Comparison of ENCODE assay signal across 9 mouse cellular contexts in the genomic region with DNA sequence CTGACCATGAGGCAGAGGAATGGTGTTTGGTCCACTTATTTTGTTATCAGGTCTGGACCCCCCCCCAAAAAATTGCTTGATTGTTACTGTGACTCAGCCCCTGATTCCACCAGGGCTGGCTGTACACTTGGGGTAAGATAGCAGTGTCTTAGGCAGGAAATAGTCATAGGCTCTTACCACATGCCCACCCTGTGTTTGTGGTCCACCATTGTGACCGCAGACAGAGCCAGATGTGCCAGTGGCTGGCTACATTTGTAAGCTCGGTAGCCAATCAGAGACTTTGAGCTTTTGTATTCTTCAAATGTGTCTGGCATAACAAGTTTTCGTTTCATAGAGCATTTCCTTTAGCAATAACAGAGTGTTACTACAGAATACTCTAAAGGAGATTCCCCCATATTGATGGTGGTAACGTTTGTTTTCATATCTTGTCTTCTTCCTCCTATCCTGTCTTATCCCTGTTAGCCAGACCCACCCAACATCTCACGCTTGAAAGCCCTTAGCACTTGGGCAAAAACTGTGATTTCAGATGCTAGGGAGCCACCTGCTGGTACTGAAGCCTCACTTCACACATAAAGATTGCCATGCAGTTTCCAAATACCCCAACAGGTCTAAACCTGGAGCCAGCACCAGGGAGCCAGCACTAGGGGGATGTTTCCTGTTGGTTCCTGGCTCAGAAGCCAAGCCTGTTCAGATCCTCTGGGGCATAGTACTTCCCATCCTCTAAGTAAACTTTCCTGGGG. TPM values are rescaled to one million over a fixed set of nuclear protein-coding genes. Genes with fewer than 3 reads are reported as not detected.
DNase-seq lines count a peak whose midpoint lies in the region; ATAC-seq and TF ChIP-seq lines count a peak whose summit lies in the region.
"Had no signal": no experiment of that assay in that cellular context is flagged by ENCODE, and none has a peak within 500 bp of the region (broad histone marks: within the 10 kb centered on the region; RNA-seq: fewer than 3 reads in every experiment).

No protein-coding gene starts in this region.

- no peak overlapping the region for H3K9ac ChIP-seq in MEL (ENCODE audit: control insufficient read depth, low read depth, low read length, poor library complexity, severe bottlenecking)
- H3K9ac ChIP-seq in lung, postnatal 0 days (replicated peaks; ENCODE audit: low read depth), result no peak overlapping the region
- H3K9ac ChIP-seq: liver, embryonic 15.5 days had no signal

- H3K4me1 ChIP-seq in MEL (ENCODE audit: control insufficient read depth in 1 of 2, insufficient read depth in 2 of 2, low read length in 2 of 2), result no peaks in the 10 kb centered on the region
- no peaks in the 10 kb centered on the region for H3K4me1 ChIP-seq in lung, postnatal 0 days (ENCODE audit: insufficient read depth, low read depth, low read length)
- H3K4me1 ChIP-seq: liver, embryonic 15.5 days had no signal

- WGBS in lung, postnatal 0 days, result 39% methylated on average over 5 of the region's 5 CpGs

- no peak for TF ChIP-seq POLR2A in MEL (IDR thresholded peaks at IDR 0.05; ENCODE audit: control insufficient read depth in 1 of 2, insufficient read depth in 1 of 2, low read depth in 1 of 2, low read length in 2 of 2, poor library complexity in 1 of 2)

- no peaks in the 10 kb centered on the region for H3K36me3 ChIP-seq in MEL (ENCODE audit: control insufficient read depth in 1 of 2, insufficient read depth in 2 of 2, low read length in 2 of 2)
- H3K36me3 ChIP-seq in lung, postnatal 0 days (ENCODE audit: insufficient read depth, low read length), result no peaks in the 10 kb centered on the region
- H3K36me3 ChIP-seq: liver, embryonic 15.5 days had no signal

- H3K4me2 ChIP-seq in lung, postnatal 0 days (replicated peaks; ENCODE audit: low read depth, low read length), result no peak overlapping the region
- H3K4me2 ChIP-seq: liver, embryonic 15.5 days had no signal

- peak; percentile 13 for TF ChIP-seq RAD21 in MEL (IDR thresholded peaks at IDR 0.05; ENCODE audit: low read depth, low read length)

- H3K27me3 ChIP-seq in MEL (ENCODE audit: control insufficient read depth in 1 of 2, insufficient read depth in 2 of 2, low read length in 2 of 2), result no peaks in the 10 kb centered on the region
- H3K27me3 ChIP-seq in lung, postnatal 0 days (replicated peaks; ENCODE audit: insufficient read depth, low read length), result no peaks in the 10 kb centered on the region
- H3K27me3 ChIP-seq: liver, embryonic 15.5 days had no signal

- intact Hi-C loops in heart, postnatal 14 days (cut with DNase I), result loop anchor here (1.0 to 5.0 kb wide), 3 partner anchors 30 to 337 kb away; no protein-coding TSS in a partner anchor

- peak; percentile 67 for ATAC-seq in lung, postnatal 0 days

- H3K27ac ChIP-seq in MEL (ENCODE audit: control insufficient read depth, low read depth, low read length), result no peak overlapping the region
- H3K27ac ChIP-seq in lung, postnatal 0 days (ENCODE audit: low read length), result no peak overlapping the region
- H3K27ac ChIP-seq: liver, embryonic 15.5 days had no signal

- peak in 1 of 3 experiments; percentile 20; a peak in 2 of 6 replicates for TF ChIP-seq CTCF in MEL (IDR thresholded peaks at IDR 0.05 in 2 of 3, conservative IDR thresholded peaks at IDR 0.05 in 1 of 3; ENCODE audit: control insufficient read depth in 1 of 3, insufficient read depth in 1 of 3, low read depth in 2 of 3, low read length in 3 of 3, poor library complexity in 1 of 3, severe bottlenecking in 1 of 3)
- TF ChIP-seq CTCF in lung, postnatal 0 days (IDR thresholded peaks at IDR 0.05), result peak; percentile 93

- no peak overlapping the region for H3K4me3 ChIP-seq in MEL (ENCODE audit: control insufficient read depth in 1 of 2, insufficient read depth in 1 of 2, low read depth in 2 of 2, low read length in 2 of 2)
- no peak overlapping the region for H3K4me3 ChIP-seq in lung, postnatal 0 days (ENCODE audit: low read depth, low read length)
- H3K4me3 ChIP-seq: liver, embryonic 15.5 days had no signal

- no peaks in the 10 kb centered on the region for H3K79me2 ChIP-seq in MEL (ENCODE audit: control insufficient read depth, insufficient read depth, low read length, poor library complexity)

- TF ChIP-seq EP300 in MEL (IDR thresholded peaks at IDR 0.05; ENCODE audit: low read depth in 1 of 2, low read length in 2 of 2), result no peak
- no peak for TF ChIP-seq EP300 in lung, postnatal 0 days (IDR thresholded peaks at IDR 0.05)

- peak; percentile 3 for DNase-seq in MEL (ENCODE audit: low read depth, low spot score)
- DNase-seq in brain, adult 2 months (ENCODE audit: low read depth, low spot score), result peak; percentile 89
- peak; percentile 48 for DNase-seq in fibroblast of lung, adult 2 months (ENCODE audit: low read depth)
- DNase-seq in heart, postnatal 14 days, result peak; percentile 43 to 64
- peak; percentile 70 to 75 for DNase-seq in kidney, postnatal 4 days
- DNase-seq in lung, postnatal 0 days (ENCODE audit: low spot score), result peak; percentile 84
- peak; percentile 45 for DNase-seq in ovary, postnatal 36 days (ENCODE audit: low spot score)
- no peak for DNase-seq in spleen, adult 12 weeks (ENCODE audit: low spot score)

- H3K9me3 ChIP-seq in MEL (replicated peaks; ENCODE audit: insufficient read depth, low read length), result no peaks in the 10 kb centered on the region
- H3K9me3 ChIP-seq in lung, postnatal 0 days (ENCODE audit: low read length), result no peaks in the 10 kb centered on the region
- H3K9me3 ChIP-seq: liver, embryonic 15.5 days had no signal

TF ChIP-seq in MEL, 35 proteins besides CTCF, POLR2A, EP300 and RAD21:
- no peak for TF ChIP-seq SIN3A (IDR thresholded peaks at IDR 0.05; ENCODE audit: low read length)
- TF ChIP-seq MAFK (IDR thresholded peaks at IDR 0.05; ENCODE audit: borderline replicate concordance, low read depth, low read length), result no peak
- no peak for TF ChIP-seq MAX (IDR thresholded peaks at IDR 0.05; ENCODE audit: low read length)
- TF ChIP-seq ZNF384 (IDR thresholded peaks at IDR 0.05; ENCODE audit: low read depth, low read length), result no peak
- TF ChIP-seq MEF2A (IDR thresholded peaks at IDR 0.05; ENCODE audit: extremely low read depth, insufficient replicate concordance, low read depth, low read length, poor library complexity, severe bottlenecking), result no peak
- TF ChIP-seq GATA1 (IDR thresholded peaks at IDR 0.05; ENCODE audit: low read depth, low read length), result no peak
- no peak for TF ChIP-seq ZMIZ1 (IDR thresholded peaks at IDR 0.05; ENCODE audit: low read depth, low read length)

RNA-seq across cellular contexts. Expression of a gene that starts 12.3 kb away (rescaled TPM):
- not detected in 2 replicates for total RNA-seq in MEL (2012; rRNA removed)
- not detected for polyA plus RNA-seq in MEL (2012; ENCODE audit: insufficient read depth in 1 of 2, insufficient read length in 2 of 2, low read depth in 1 of 2, low replicate concordance in 2 of 2, missing spikeins in 1 of 2)
- total RNA-seq in heart, postnatal 14 days (2021), result under 1 TPM; 0.12 to 0.34 TPM
- 0.15 and 0.20 TPM in 2 replicates for polyA plus RNA-seq in lung, postnatal 0 days (2015; fragmentation: Nextera tagmentation; extraction: Ambion mirVana)
